Mouse (Mus musculus) c-Kit-negative CD71-positive TER-119-positive erythroid progenitor cells, embryonic 14.5 days (primary cell): ENCODE data around the gene Kank1.

Experiments
- DNase-seq: peaks from one replicate; pipeline ENCODE4 v3.0.0-alpha.2; 2013; ENCODE audit warnings: low read depth, low spot score

Gene Kank1

DNA sequence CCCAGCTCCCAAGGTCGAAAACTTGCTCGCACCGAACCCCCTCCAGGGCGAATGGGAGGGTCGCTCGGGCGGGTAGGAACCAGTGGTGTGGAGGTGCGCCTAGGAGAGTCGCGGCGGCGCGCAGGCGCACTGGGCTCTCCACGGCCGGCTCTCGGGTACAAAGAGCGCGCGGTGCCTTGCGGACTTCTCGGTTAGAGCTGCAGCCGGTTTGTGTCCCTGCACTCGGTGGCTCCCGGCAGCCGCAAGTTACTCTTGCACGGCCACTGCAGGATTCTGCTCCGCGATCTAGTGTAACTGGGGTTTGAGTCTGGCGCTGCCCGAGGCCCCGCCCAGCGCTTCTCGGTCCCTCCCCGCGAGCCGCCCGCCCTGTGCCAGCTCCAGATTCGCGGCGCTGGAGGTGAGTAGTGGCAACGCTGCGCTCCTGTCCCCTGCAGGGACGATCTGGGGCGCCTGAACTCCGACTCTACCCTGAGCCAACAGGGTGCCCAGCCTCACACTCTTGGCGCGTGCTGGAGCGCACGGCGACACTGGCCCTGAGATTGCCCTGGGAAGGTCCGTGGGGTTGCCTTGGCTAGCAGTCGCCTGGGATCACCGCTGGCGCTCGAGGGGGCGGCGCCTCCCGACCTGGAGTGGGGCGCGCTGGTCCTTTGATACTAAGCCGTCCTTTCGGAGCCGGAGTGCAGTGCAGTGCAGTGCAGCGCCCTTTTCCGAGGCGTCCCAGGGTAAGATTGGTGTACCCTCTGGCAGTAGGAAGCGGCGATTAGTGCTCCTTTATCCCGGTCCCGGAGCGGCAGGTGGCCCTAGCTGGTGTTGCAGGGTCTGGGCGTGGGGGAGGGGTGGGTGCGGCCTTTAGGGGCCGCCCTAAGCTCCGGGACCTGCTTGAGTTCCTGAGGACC, at the start of gene Kank1:
Gene Kank1, plus strand, starts transcription at position 380 of the 896 bp plus-strand sequence.
- no peak for DNase-seq

GRCm38 (mm10) chr19:25187681-25188080, 49.1 kb upstream of the Kank1 start:
- DNase-seq: no peak

- DNase-seq: no peak
Measured at GRCm38 (mm10) chr19:25193751-25194150, 43.0 kb upstream of the Kank1 start.

- no peak for DNase-seq
Measured at GRCm38 (mm10) chr19:25200081-25200860, 36.5 kb upstream of the Kank1 start.

- no peak for DNase-seq
Measured at GRCm38 (mm10) chr19:25203077-25203476, 33.7 kb upstream of the Kank1 start.

DNA sequence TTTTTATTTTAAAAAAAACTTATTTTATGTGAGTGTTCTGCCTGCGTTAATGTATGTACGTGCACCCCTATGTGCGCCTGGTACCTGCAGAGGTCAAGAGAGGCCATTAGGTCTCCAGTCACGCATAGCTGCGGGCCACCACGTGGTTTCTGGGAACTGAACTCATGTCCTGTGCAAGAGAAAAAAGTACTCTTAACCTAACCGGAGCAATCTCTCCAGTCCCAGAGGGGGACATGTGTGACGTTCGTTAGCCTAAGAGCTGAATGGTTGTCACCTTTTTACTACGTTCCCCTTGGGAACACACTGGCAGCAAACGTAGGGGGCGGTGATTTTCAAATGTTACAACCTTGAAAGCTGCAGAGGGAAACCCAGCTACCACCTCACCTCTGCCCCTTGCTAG, 29.8 kb upstream of the Kank1 start:
- DNase-seq: no peak

DNA sequence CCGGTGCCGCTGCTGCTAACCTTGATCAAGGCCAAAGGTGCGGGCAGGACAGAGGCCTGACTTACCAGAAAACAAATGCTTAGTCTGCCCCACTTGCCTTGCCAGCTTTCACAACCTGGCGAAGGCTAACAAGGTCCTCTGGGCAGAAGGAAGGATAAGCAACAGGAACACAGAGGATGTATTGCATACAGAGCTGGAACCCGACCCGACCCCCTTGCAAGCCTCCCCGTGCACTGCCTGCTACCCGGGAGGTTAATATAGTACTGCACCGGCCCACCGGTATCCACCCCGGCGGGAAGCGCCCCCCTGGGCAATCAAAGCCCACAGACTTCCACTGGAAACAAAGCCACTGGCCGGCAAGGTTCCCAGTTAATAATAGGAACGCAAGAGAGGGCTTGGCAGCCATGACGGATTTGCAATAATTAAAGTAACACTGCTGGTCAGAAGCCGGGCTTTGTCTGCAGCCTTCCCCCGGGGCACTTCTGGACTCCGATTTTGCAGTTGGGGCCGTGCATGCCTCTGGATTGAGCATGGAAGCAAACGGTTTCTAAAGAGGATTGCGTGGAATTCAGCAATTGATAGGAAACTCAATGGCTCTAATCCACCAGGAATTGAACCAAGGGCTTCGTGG, 28.9 kb upstream of the Kank1 start:
- DNase-seq: no peak

GRCm38 (mm10) chr19:25208596-25209110, 28.1 kb upstream of the Kank1 start:
- no peak for DNase-seq

GRCm38 (mm10) chr19:25220611-25221010, 16.2 kb upstream of the Kank1 start:
- no peak for DNase-seq

GRCm38 (mm10) chr19:25221964-25222640, 14.7 kb upstream of the Kank1 start:
- no peak for DNase-seq

- no peak for DNase-seq
Measured at GRCm38 (mm10) chr19:25230058-25230974, 6.5 kb upstream of the Kank1 start.

GRCm38 (mm10) chr19:25230975-25231334, 5.8 kb upstream of the Kank1 start:
- no peak for DNase-seq

- DNase-seq: no peak
Measured at GRCm38 (mm10) chr19:25232032-25232431, 4.7 kb upstream of the Kank1 start.

- no peak for DNase-seq
Measured at GRCm38 (mm10) chr19:25237492-25238040, 791 bp downstream of the Kank1 start.

DNA sequence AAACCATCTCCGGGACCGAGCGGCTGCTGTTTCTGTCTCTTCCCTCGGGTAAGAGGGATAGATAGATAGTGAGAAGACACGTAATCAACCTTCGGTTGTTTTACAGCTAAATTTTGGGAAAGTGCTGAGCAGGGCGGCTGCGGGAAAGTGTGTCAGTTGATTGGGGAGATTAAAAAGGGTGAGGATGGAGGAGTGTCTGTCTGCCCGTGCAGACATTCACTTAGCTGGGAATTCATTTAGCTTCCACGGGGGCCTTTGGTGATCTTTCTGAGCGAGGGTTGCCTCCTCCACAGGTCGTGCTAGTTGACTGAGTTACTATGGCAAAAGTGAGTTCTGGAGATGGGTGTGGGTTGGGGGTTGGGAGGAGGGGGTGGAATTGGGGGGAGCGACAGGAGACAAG, 1.3 kb downstream of the Kank1 start:
- no peak for DNase-seq

- no peak for DNase-seq
Measured at GRCm38 (mm10) chr19:25243566-25243965, 6.8 kb downstream of the Kank1 start.

- no peak for DNase-seq
Measured at GRCm38 (mm10) chr19:25246062-25246461, 9.3 kb downstream of the Kank1 start.

DNA sequence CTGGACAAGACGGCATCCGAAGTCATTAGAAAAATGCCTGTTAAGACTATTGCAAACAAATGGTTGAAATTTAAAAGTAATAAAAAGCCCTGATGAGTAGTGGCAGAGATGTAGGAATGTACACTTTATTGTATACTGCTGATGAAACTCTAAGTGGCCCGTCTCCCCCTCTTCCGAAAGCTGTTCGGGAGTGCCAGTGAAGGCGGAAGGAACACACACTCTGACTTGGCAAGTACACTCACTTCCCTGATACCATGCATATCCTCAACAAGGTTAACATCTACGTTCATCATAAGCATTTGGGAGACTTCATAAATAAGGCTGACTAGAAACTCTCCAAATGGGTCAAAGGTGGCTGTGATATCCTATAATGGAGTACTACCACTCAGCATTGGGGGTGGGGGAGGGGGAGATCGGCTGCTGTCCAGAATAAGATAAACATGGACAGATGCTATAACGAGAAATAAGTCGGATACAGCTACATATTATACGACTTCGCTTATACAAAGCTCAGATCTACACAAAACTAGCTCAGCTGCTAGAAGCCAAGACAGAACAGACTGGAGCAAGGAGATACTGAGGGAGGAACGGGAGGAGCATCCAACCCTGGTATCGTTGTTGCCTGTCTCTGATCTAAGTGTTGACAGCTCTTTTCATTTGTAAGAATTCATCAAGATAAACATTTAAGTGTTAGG, 11.2 kb downstream of the Kank1 start:
- no peak for DNase-seq

- DNase-seq: no peak
Measured at GRCm38 (mm10) chr19:25249230-25249629, 12.5 kb downstream of the Kank1 start.
